Mouse (Mus musculus) mouse embryonic stem cell (cell line): ENCODE measurements around the gene Olfr411.

Experiments
- in situ Hi-C, 2 experiments: fragments of 300-500 bp; cut with MboI; formaldehyde crosslinking; loops; 1 replicate in 1 of 2; 3 replicates in 1 of 2; pipeline ENCODE4 v1.14.3; 2019 to 2020; ENCODE audit warnings: low sequenced_read_pairs in 2 of 2, low pct_unique_long_range_greater_than_20kb in 1 of 2, mixed read lengths in 1 of 2; ENCODE audit not compliant: unreplicated experiment in 1 of 2

Olfr411 gene

GRCm38 (mm10) chr11:74352550-74352949 lies at the start of gene Olfr411:
Gene Olfr411 (minus strand): TSS chr11:74352650.
- in situ Hi-C loops = loop anchor here in 1 of 2 experiments (25.0 kb wide), 2 partner anchors 265 to 1115 kb away; partner anchors contain the start of gene Trpv1

GRCm38 (mm10) chr11:74402126-74402525 lies 49.7 kb upstream of the Olfr411 start:
- in situ Hi-C loops = no loop called here

GRCm38 (mm10) chr11:74395583-74395982 lies 43.1 kb upstream of the Olfr411 start:
- in situ Hi-C loops = no loop called here

- in situ Hi-C loops = no loop called here
These were observed 41.0 kb upstream of the Olfr411 start for GRCm38 (mm10) chr11:74393489-74393888.

GRCm38 (mm10) chr11:74392903-74393302 lies 40.5 kb upstream of the Olfr411 start:
- in situ Hi-C loops = no loop called here

- in situ Hi-C loops = no loop called here
These were observed 39.4 kb upstream of the Olfr411 start for GRCm38 (mm10) chr11:74391899-74392298.

- in situ Hi-C loops = no loop called here
These were observed 34.8 kb upstream of the Olfr411 start for GRCm38 (mm10) chr11:74387203-74387602.

GRCm38 (mm10) chr11:74385674-74386073 lies 33.2 kb upstream of the Olfr411 start:
- in situ Hi-C loops = no loop called here

- in situ Hi-C loops = loop anchor here (5.0 kb wide), 2 partner anchors 148 to 158 kb away; no protein-coding TSS in a partner anchor
These were observed 26.9 kb upstream of the Olfr411 start for GRCm38 (mm10) chr11:74379166-74379873.

- in situ Hi-C loops = loop anchor here (5.0 kb wide), 2 partner anchors 150 to 160 kb away; no protein-coding TSS in a partner anchor
These were observed 24.4 kb upstream of the Olfr411 start for GRCm38 (mm10) chr11:74376847-74377246.

- in situ Hi-C loops = loop anchor here in 1 of 2 experiments (25.0 kb wide), 2 partner anchors 284 to 1134 kb away; partner anchors contain the start of gene Trpv1
These were observed 19.1 kb upstream of the Olfr411 start for GRCm38 (mm10) chr11:74371393-74372100.

GRCm38 (mm10) chr11:74361769-74362168 lies 9.3 kb upstream of the Olfr411 start, which contains the start of gene Olfr412:
Gene Olfr412 (plus strand): TSS chr11:74362069.
- in situ Hi-C loops = loop anchor here in 1 of 2 experiments (25.0 kb wide), 2 partner anchors 274 to 1124 kb away; partner anchors contain the start of gene Trpv1

GRCm38 (mm10) chr11:74337931-74338330 lies 14.5 kb downstream of the Olfr411 start, which contains the start of gene Olfr410:
Gene Olfr410 (minus strand): TSS chr11:74338031.
- in situ Hi-C loops = no loop called here

- in situ Hi-C loops = no loop called here
These were observed 23.7 kb downstream of the Olfr411 start for GRCm38 (mm10) chr11:74328781-74329180.

- in situ Hi-C loops = no loop called here
These were observed 26.4 kb downstream of the Olfr411 start for GRCm38 (mm10) chr11:74326044-74326443.
